Mouse (Mus musculus) brain, adult 2 months (tissue): ENCODE results near the gene Nme9.

Source experiments
- DNase-seq: peaks from one replicate; pipeline ENCODE4 v3.0.0; 2011; ENCODE audit warnings: low read depth, low spot score

The Nme9 gene

GRCm38 (mm10) chr9:99451161-99451560, at the start of gene Nme9:
Gene Nme9 (plus strand): TSS chr9:99451475.
- DNase-seq: peak; percentile 42

- DNase-seq: no peak
Observed at GRCm38 (mm10) chr9:99409280-99409679, 42.0 kb upstream of the Nme9 start.

- no peak for DNase-seq
Observed at GRCm38 (mm10) chr9:99411093-99411492, 40.2 kb upstream of the Nme9 start.

GRCm38 (mm10) chr9:99411785-99412184, 39.5 kb upstream of the Nme9 start:
- no peak for DNase-seq

GRCm38 (mm10) chr9:99416809-99417208, 34.5 kb upstream of the Nme9 start:
- no peak for DNase-seq

GRCm38 (mm10) chr9:99417288-99417846, 33.9 kb upstream of the Nme9 start:
- DNase-seq: no peak

GRCm38 (mm10) chr9:99418377-99418776, 32.9 kb upstream of the Nme9 start:
- DNase-seq: peak; percentile 86

- no peak for DNase-seq
Observed at GRCm38 (mm10) chr9:99419951-99420701, 31.1 kb upstream of the Nme9 start.

GRCm38 (mm10) chr9:99421914-99422313, 29.4 kb upstream of the Nme9 start:
- no peak for DNase-seq

GRCm38 (mm10) chr9:99423692-99424573, 27.3 kb upstream of the Nme9 start:
- no peak for DNase-seq

- DNase-seq: no peak
Observed at GRCm38 (mm10) chr9:99424574-99424863, 26.8 kb upstream of the Nme9 start.

- DNase-seq: no peak
Observed at GRCm38 (mm10) chr9:99425262-99425661, 26.0 kb upstream of the Nme9 start.

- peak; percentile 89 for DNase-seq
Observed at GRCm38 (mm10) chr9:99428601-99429331, 22.5 kb upstream of the Nme9 start.

- peak; percentile 87 for DNase-seq
Observed at GRCm38 (mm10) chr9:99429845-99430244, 21.4 kb upstream of the Nme9 start.

GRCm38 (mm10) chr9:99430806-99431205, 20.5 kb upstream of the Nme9 start:
- no peak for DNase-seq

- peak; percentile 84 for DNase-seq
Observed at GRCm38 (mm10) chr9:99431346-99431745, 19.9 kb upstream of the Nme9 start.

- peak; percentile 76 for DNase-seq
Observed at GRCm38 (mm10) chr9:99431963-99432362, 19.3 kb upstream of the Nme9 start.

GRCm38 (mm10) chr9:99432478-99432877, 18.8 kb upstream of the Nme9 start:
- no peak for DNase-seq

GRCm38 (mm10) chr9:99434892-99435618, 16.2 kb upstream of the Nme9 start:
- DNase-seq: peak; percentile 80

GRCm38 (mm10) chr9:99435619-99436181, 15.6 kb upstream of the Nme9 start:
- peak; percentile 61 for DNase-seq
